Mouse (Mus musculus) c-Kit-positive CD71-positive TER-119-positive erythroid progenitor cells, embryonic 14.5 days (primary cell): Measurements from ENCODE around the gene Cutal.

Source experiments
- DNase-seq: peaks from one replicate; pipeline ENCODE4 v3.0.0-alpha.2; 2013; ENCODE audit warnings: low spot score

Cutal gene

GRCm38 (mm10) chr2:34915103-34915502 lies 40.9 kb downstream of the Cutal start:
- DNase-seq, result no peak

- DNase-seq, result no peak
Observed at GRCm38 (mm10) chr2:34920144-34920543, 45.9 kb downstream of the Cutal start.

- no peak for DNase-seq
Observed at GRCm38 (mm10) chr2:34922729-34923128, 48.5 kb downstream of the Cutal start.

- no peak for DNase-seq
Observed at GRCm38 (mm10) chr2:34927320-34927719, 53.1 kb downstream of the Cutal start.

- no peak for DNase-seq
Observed at GRCm38 (mm10) chr2:34937460-34937859, 63.3 kb downstream of the Cutal start.

- no peak for DNase-seq
Observed at GRCm38 (mm10) chr2:34938269-34939208, 64.3 kb downstream of the Cutal start.

- no peak for DNase-seq
Observed at GRCm38 (mm10) chr2:34940246-34940645, 66.0 kb downstream of the Cutal start.

GRCm38 (mm10) chr2:34941061-34941675 lies 67.0 kb downstream of the Cutal start:
- DNase-seq, result no peak
